Mouse (Mus musculus): ENCODE results near the gene A530016L24Rik. TPM values are rescaled to one million over a fixed set of nuclear protein-coding genes. Genes with fewer than 3 reads are reported as not detected.

The A530016L24Rik gene
- polyA plus RNA-seq, 1 experiment from 2014 or later, result 5.6 TPM

- H3K4me1 ChIP-seq (ENCODE audit: control insufficient read depth in 2 of 2, insufficient read depth in 2 of 2, low read length in 2 of 2), result peaks cover 21 to 23% of the 10 kb centered on the region in 2 experiments
- H3K27ac ChIP-seq (replicated peaks in 1 of 2; ENCODE audit: control insufficient read depth in 1 of 2, insufficient read depth in 1 of 2, low read depth in 2 of 2, low read length in 2 of 2), result peak within 1 kb of the TSS; percentile 12 to 35; a peak in 3 of 4 replicates
- 19% methylated on average over 14 of the region's 14 CpGs for WGBS
- H3K27me3 ChIP-seq (ENCODE audit: control insufficient read depth, insufficient read depth, low read length), result peaks cover 26% of the 10 kb centered on the region
- H3K9ac ChIP-seq (ENCODE audit: low read length), result no peak within 1 kb of the TSS
- H3K9me3 ChIP-seq (ENCODE audit: control insufficient read depth, low read length), result no peaks in the 10 kb centered on the region
- H3K4me2 ChIP-seq (ENCODE audit: low read length), result 0 out of 2 replicates have a peak within 1 kb of the TSS, but pooled peaks have one; percentile 3
- 0 out of 2 replicates have a peak, but pooled peaks have one; percentile 61 for ATAC-seq (ENCODE audit: insufficient number of reproducible peaks, insufficient read depth, low FRiP score, low read depth)
- H3K4me3 ChIP-seq (ENCODE audit: control insufficient read depth in 1 of 2, insufficient read depth in 1 of 2, low read depth in 1 of 2, low read length in 2 of 2), result no peak within 1 kb of the TSS
- no peaks in the 10 kb centered on the region for H3K36me3 ChIP-seq (ENCODE audit: control insufficient read depth, insufficient read depth, low read length)
Observed at GRCm38 (mm10) chr12:112516697-112517337, 27.6 kb downstream of the A530016L24Rik start, which contains the start of gene Tmem179. TSS of gene Tmem179 (minus strand) at chr12:112516747.

- H3K27me3 ChIP-seq (ENCODE audit: control insufficient read depth, insufficient read depth, low read length), result peaks cover 19% of the 10 kb centered on the region
- peak; percentile 58 for ATAC-seq (ENCODE audit: insufficient number of reproducible peaks, insufficient read depth, low FRiP score, low read depth)
- H3K4me3 ChIP-seq (ENCODE audit: control insufficient read depth in 1 of 2, insufficient read depth in 1 of 2, low read depth in 1 of 2, low read length in 2 of 2), result no peak overlapping the region
- H3K27ac ChIP-seq (replicated peaks in 1 of 2; ENCODE audit: control insufficient read depth in 1 of 2, insufficient read depth in 1 of 2, low read depth in 2 of 2, low read length in 2 of 2), result peak overlapping the region; percentile 24 to 48; a peak in 3 of 4 replicates
- no peaks in the 10 kb centered on the region for H3K9me3 ChIP-seq (ENCODE audit: control insufficient read depth, low read length)
- H3K9ac ChIP-seq (ENCODE audit: low read length), result no peak overlapping the region
- 1% methylated on average over 4 of the region's 4 CpGs for WGBS
- peaks cover 21 to 23% of the 10 kb centered on the region in 2 experiments for H3K4me1 ChIP-seq (ENCODE audit: control insufficient read depth in 2 of 2, insufficient read depth in 2 of 2, low read length in 2 of 2)
- no peaks in the 10 kb centered on the region for H3K36me3 ChIP-seq (ENCODE audit: control insufficient read depth, insufficient read depth, low read length)
- H3K4me2 ChIP-seq (ENCODE audit: low read length), result no peak overlapping the region; the same call in 1 of the 2 replicates
Observed at GRCm38 (mm10) chr12:112518105-112518504, 28.9 kb downstream of the A530016L24Rik start.

DNA sequence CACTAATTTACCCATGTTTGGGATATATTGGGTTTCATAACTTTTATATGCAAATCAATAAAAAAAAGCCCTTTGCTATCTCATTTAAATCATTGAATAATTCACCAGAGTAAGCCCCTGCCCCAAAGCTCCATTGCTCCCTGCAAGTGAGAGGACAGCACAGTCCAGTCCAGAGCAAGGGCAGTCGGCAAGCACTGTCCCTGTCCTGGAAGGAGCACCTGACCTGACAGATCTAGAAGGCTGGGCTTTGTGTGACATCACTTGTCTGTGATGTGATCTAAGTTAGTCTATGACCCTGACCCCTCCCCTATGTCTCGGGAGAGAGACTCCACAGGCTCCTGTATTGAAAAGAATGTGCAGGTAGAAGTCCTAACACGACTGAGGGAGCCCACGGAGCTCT, 44.5 kb downstream of the A530016L24Rik start:
- Histone ChIP-seq H3K4me1 (ENCODE audit: control insufficient read depth in 2 of 2, insufficient read depth in 2 of 2, low read length in 2 of 2) (no peaks in the 10 kb centered on the region), H3K9ac (ENCODE audit: low read length) (no peak overlapping the region), H3K9me3 (ENCODE audit: control insufficient read depth, low read length) (no peaks in the 10 kb centered on the region), H3K4me3 (ENCODE audit: control insufficient read depth in 1 of 2, insufficient read depth in 1 of 2, low read depth in 1 of 2, low read length in 2 of 2) (no peak overlapping the region), H3K27ac (replicated peaks in 1 of 2; ENCODE audit: control insufficient read depth in 1 of 2, insufficient read depth in 1 of 2, low read depth in 2 of 2, low read length in 2 of 2) (no peak overlapping the region), H3K36me3 (ENCODE audit: control insufficient read depth, insufficient read depth, low read length) (no peaks in the 10 kb centered on the region), H3K27me3 (ENCODE audit: control insufficient read depth, insufficient read depth, low read length) (peaks cover 12% of the 10 kb centered on the region), H3K4me2 (ENCODE audit: low read length) (no peak overlapping the region)
- WGBS, result 63% methylated on average over 4 of the region's 4 CpGs
- no peak for ATAC-seq (ENCODE audit: insufficient number of reproducible peaks, insufficient read depth, low FRiP score, low read depth)

DNA sequence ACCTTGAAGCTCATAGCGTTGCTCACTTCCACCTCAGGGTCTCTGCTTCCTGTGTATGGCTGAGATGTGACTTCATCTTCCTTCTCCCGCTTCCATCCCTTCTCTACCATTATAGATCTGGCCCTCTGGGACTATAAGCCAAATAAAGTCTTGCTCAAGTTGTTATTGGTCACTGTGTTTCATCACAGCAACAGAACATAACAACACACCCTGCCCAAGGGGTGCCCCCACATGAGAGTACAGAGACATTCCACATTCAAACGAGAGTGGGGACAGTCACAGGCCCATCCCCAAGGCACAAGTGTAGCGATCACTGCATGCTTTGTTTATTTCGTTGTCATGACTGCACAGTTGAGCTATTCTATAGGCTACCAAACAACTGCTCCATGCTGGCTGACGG, 48.0 kb downstream of the A530016L24Rik start:
- 71% methylated on average over 6 of the region's 6 CpGs for WGBS
- H3K4me2 ChIP-seq (ENCODE audit: low read length), result no peak overlapping the region
- H3K27me3 ChIP-seq (ENCODE audit: control insufficient read depth, insufficient read depth, low read length), result peaks cover 7% of the 10 kb centered on the region
- no peak overlapping the region for H3K4me3 ChIP-seq (ENCODE audit: control insufficient read depth in 1 of 2, insufficient read depth in 1 of 2, low read depth in 1 of 2, low read length in 2 of 2)
- no peak overlapping the region for H3K9ac ChIP-seq (ENCODE audit: low read length)
- no peak for ATAC-seq (ENCODE audit: insufficient number of reproducible peaks, insufficient read depth, low FRiP score, low read depth)
- no peaks in the 10 kb centered on the region for H3K9me3 ChIP-seq (ENCODE audit: control insufficient read depth, low read length)
- no peaks in the 10 kb centered on the region for H3K36me3 ChIP-seq (ENCODE audit: control insufficient read depth, insufficient read depth, low read length)
- H3K27ac ChIP-seq (replicated peaks in 1 of 2; ENCODE audit: control insufficient read depth in 1 of 2, insufficient read depth in 1 of 2, low read depth in 2 of 2, low read length in 2 of 2), result no peak overlapping the region
- peaks cover 8 to 9% of the 10 kb centered on the region in 2 experiments; a peak in 3 of 4 replicates for H3K4me1 ChIP-seq (ENCODE audit: control insufficient read depth in 2 of 2, insufficient read depth in 2 of 2, low read length in 2 of 2)

DNA sequence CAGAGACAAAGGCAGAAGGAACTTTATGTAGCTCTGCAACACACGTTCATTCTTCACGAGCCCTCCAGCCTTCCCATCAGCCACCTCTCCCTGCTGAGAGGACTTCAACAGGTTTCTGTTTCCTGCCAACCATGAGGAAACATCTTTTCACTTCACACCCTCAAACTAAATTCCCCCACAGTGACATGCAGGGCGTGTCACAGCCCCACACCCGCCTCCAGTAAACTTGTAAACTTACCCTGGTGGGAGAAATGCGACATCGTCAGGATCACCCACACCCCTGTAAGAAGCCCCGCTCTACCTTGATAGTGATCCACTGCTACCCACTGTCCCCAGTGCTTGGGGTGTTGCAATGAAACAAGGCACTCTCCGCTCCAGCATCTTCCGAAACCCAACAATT, 49.1 kb downstream of the A530016L24Rik start:
- 73% methylated on average over 9 of the region's 9 CpGs for WGBS
- Histone ChIP-seq H3K27ac (replicated peaks in 1 of 2; ENCODE audit: control insufficient read depth in 1 of 2, insufficient read depth in 1 of 2, low read depth in 2 of 2, low read length in 2 of 2) (no peak overlapping the region), H3K27me3 (ENCODE audit: control insufficient read depth, insufficient read depth, low read length) (0 out of 2 replicates have a peak, but pooled peaks cover 3% of the 10 kb centered on the region), H3K9ac (ENCODE audit: low read length) (no peak overlapping the region), H3K9me3 (ENCODE audit: control insufficient read depth, low read length) (no peaks in the 10 kb centered on the region), H3K36me3 (ENCODE audit: control insufficient read depth, insufficient read depth, low read length) (no peaks in the 10 kb centered on the region), H3K4me1 (ENCODE audit: control insufficient read depth in 2 of 2, insufficient read depth in 2 of 2, low read length in 2 of 2) (peaks cover 8 to 13% of the 10 kb centered on the region in 2 experiments; a peak in 3 of 4 replicates), H3K4me3 (ENCODE audit: control insufficient read depth in 1 of 2, insufficient read depth in 1 of 2, low read depth in 1 of 2, low read length in 2 of 2) (no peak overlapping the region), H3K4me2 (ENCODE audit: low read length) (no peak overlapping the region)
- ATAC-seq (ENCODE audit: insufficient number of reproducible peaks, insufficient read depth, low FRiP score, low read depth), result no peak

DNA sequence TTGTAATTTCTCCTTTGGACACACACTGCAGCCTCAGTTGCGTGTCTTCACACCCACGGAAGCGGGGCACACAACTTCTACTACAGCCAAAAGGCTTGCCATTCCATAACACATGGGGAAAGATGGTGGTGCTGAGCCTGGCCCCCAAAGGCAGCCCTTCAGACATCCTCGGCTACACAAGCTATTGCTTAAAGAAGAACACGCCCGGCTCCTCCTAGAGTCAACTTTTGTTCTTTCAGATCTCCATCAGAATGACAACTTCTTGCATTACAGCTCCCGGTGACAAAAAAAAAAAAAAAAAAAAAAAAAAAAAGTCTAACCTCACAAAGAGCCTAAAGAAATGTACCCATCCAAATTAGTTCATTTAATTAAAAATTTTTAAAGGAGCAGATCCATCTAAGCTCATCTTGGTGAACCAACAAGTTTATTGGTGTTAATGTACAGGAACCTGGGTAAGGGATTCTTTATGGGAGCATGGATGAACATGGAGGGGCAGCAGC, 50.3 kb downstream of the A530016L24Rik start:
- 86% methylated on average over 7 of the region's 7 CpGs for WGBS
- Histone ChIP-seq H3K27ac (replicated peaks in 1 of 2; ENCODE audit: control insufficient read depth in 1 of 2, insufficient read depth in 1 of 2, low read depth in 2 of 2, low read length in 2 of 2) (no peak overlapping the region), H3K36me3 (ENCODE audit: control insufficient read depth, insufficient read depth, low read length) (no peaks in the 10 kb centered on the region), H3K9me3 (ENCODE audit: control insufficient read depth, low read length) (no peaks in the 10 kb centered on the region), H3K27me3 (ENCODE audit: control insufficient read depth, insufficient read depth, low read length) (0 out of 2 replicates have a peak, but pooled peaks cover 3% of the 10 kb centered on the region), H3K9ac (ENCODE audit: low read length) (no peak overlapping the region), H3K4me2 (ENCODE audit: low read length) (no peak overlapping the region), H3K4me1 (ENCODE audit: control insufficient read depth in 2 of 2, insufficient read depth in 2 of 2, low read length in 2 of 2) (peaks cover 8 to 13% of the 10 kb centered on the region in 2 experiments; a peak in 3 of 4 replicates), H3K4me3 (ENCODE audit: control insufficient read depth in 1 of 2, insufficient read depth in 1 of 2, low read depth in 1 of 2, low read length in 2 of 2) (no peak overlapping the region)
- ATAC-seq (ENCODE audit: insufficient number of reproducible peaks, insufficient read depth, low FRiP score, low read depth), result no peak

- H3K36me3 ChIP-seq (ENCODE audit: control insufficient read depth, insufficient read depth, low read length), result no peaks in the 10 kb centered on the region
- H3K4me1 ChIP-seq (ENCODE audit: control insufficient read depth in 2 of 2, insufficient read depth in 2 of 2, low read length in 2 of 2), result peaks cover 13 to 14% of the 10 kb centered on the region in 2 experiments; a peak in 3 of 4 replicates
- H3K4me3 ChIP-seq (ENCODE audit: control insufficient read depth in 1 of 2, insufficient read depth in 1 of 2, low read depth in 1 of 2, low read length in 2 of 2), result no peak overlapping the region
- H3K9ac ChIP-seq (ENCODE audit: low read length), result no peak overlapping the region
- H3K4me2 ChIP-seq (ENCODE audit: low read length), result no peak overlapping the region
- no peaks in the 10 kb centered on the region for H3K9me3 ChIP-seq (ENCODE audit: control insufficient read depth, low read length)
- H3K27ac ChIP-seq (replicated peaks in 1 of 2; ENCODE audit: control insufficient read depth in 1 of 2, insufficient read depth in 1 of 2, low read depth in 2 of 2, low read length in 2 of 2), result no peak overlapping the region
- no peak for ATAC-seq (ENCODE audit: insufficient number of reproducible peaks, insufficient read depth, low FRiP score, low read depth)
- 91% methylated on average over 12 of the region's 12 CpGs for WGBS
- H3K27me3 ChIP-seq (ENCODE audit: control insufficient read depth, insufficient read depth, low read length), result 0 out of 2 replicates have a peak, but pooled peaks cover 3% of the 10 kb centered on the region
Observed at GRCm38 (mm10) chr12:112540321-112540720, 51.1 kb downstream of the A530016L24Rik start.
